Mouse (Mus musculus) small intestine, adult 2 months (tissue): ENCODE data around the gene Edem2. TPM values are rescaled to one million over a fixed set of nuclear protein-coding genes. Genes with fewer than 3 reads are reported as not detected.

Experiments
- H3K27ac ChIP-seq: fragments of 200-500 bp; 2 replicates; pipeline ENCODE4 v1.5.1; 2012; ENCODE audit warnings: low read depth, low read length, control low read depth, inconsistent platforms; ENCODE audit not compliant: insufficient read depth
- H3K27me3 ChIP-seq: fragments of 200-500 bp; 2 replicates; pipeline ENCODE4 v1.6.1; 2012; ENCODE audit warnings: mild to moderate bottlenecking, moderate library complexity, low read length, inconsistent platforms; ENCODE audit not compliant: control insufficient read depth, insufficient read depth
- H3K36me3 ChIP-seq: fragments of 200-500 bp; 2 replicates; pipeline ENCODE4 v1.6.1; 2012; ENCODE audit warnings: mild to moderate bottlenecking, low read length, control low read depth, inconsistent platforms; ENCODE audit not compliant: control insufficient read depth, insufficient read depth
- H3K4me1 ChIP-seq: fragments of 200-500 bp; 2 replicates; pipeline ENCODE4 v1.6.1; 2012; ENCODE audit warnings: low read length, inconsistent platforms, mixed read lengths; ENCODE audit not compliant: control insufficient read depth, insufficient read depth, insufficient read length
- H3K4me3 ChIP-seq: fragments of 200-500 bp; 2 replicates; pipeline ENCODE4 v1.5.1; 2012; ENCODE audit warnings: low read depth, mild to moderate bottlenecking, control low read depth, inconsistent platforms, low read length, moderate library complexity
- CTCF ChIP-seq: fragments of 200-500 bp; IDR thresholded peaks from 2 replicates; pipeline ENCODE4 v1.5.1; 2012; ENCODE audit warnings: low read depth, mild to moderate bottlenecking, control low read depth, inconsistent platforms, low read length, moderate library complexity, mixed read lengths; ENCODE audit not compliant: insufficient replicate concordance, insufficient read length; ENCODE audit errors: extremely low read depth
- POLR2A ChIP-seq: fragments of 200-500 bp; IDR thresholded peaks from 2 replicates; pipeline ENCODE4 v1.6.1; 2012; ENCODE audit warnings: low read depth, mild to moderate bottlenecking, control low read depth, inconsistent platforms, low read length, moderate library complexity
- WGBS: fragments of 180-500 bp; shearing (Covaris S2); methylation state at CpG from one replicate; pipeline ENCODE4 v1.1.7; 2018; 5-methylcytosine and 5-hydroxymethylcytosine counted together
- polyA plus RNA-seq: library from polyadenylated mRNA; depleted of rRNA; stranded (reverse); fragments of >200 nt; gene quantifications from 2 replicates; pipeline ENCODE4 v1.2.3, GENCODE M21; 2012; rRNA removed

Edem2 gene
- polyA plus RNA-seq, result 60.3 and 96.4 TPM in 2 replicates

DNA sequence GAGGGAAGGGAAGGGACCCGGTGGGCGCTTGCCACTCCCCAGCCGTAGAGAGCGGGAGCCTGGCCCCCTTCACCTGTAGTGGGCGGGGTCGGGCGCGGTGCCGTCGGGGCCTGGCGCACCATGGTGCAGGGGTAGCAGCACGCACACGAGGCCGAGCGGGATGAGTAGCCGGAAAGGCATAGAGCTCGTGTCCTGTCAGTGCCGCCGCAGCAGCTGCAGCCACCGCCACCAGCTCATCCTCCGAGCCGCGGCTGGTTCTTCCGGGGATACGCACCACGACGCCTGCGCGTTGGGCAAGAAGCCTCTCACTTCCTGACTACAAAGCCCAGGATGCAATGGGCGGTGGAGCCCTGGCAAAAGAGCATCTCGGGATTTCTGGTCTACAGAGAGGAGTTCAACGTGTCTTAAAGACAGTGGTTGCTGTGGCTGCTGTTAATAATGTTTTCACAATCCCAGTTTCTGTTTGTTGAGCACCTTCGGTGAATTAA lies at the start of gene Edem2:
TSS of gene Edem2 (minus strand) at position 318 of the 488 bp plus-strand sequence.
- TF ChIP-seq POLR2A (peak; percentile 83), CTCF (no peak)
- no peaks in the 10 kb centered on the region for H3K27me3 ChIP-seq
- peak within 1 kb of the TSS; percentile 5 for H3K27ac ChIP-seq
- WGBS, result under 1% methylated on average over 33 of the region's 33 CpGs
- peak within 1 kb of the TSS; percentile 92 for H3K4me3 ChIP-seq
- peaks cover 7% of the 10 kb centered on the region; the same call in 1 of the 2 replicates for H3K36me3 ChIP-seq
- H3K4me1 ChIP-seq, result no peaks in the 10 kb centered on the region

DNA sequence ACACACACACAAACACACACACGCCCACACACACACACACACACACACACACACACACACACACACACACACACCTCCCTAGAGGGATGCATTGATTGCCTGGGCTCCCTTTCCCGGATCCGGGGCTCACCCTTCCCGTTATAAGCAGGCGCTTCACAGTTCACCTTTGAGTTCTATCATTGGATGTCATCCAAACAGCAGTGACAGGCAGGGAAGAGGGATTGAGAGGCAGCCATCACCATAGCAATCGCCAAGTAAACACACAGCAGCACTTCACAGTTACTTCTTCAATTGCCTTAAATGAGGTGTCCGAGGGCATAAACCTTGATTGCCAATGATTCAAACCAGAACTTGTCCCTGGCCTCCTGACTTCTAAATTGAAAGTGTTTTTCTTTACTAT lies 49.8 kb upstream of the Edem2 start:
- Histone ChIP-seq H3K36me3 (no peaks in the 10 kb centered on the region), H3K27me3 (peaks cover 28% of the 10 kb centered on the region), H3K4me3 (no peak overlapping the region), H3K27ac (no peak overlapping the region), H3K4me1 (peaks cover 3% of the 10 kb centered on the region)
- TF ChIP-seq POLR2A (no peak), CTCF (no peak)
- WGBS, result 24% methylated on average over 7 of the region's 7 CpGs

DNA sequence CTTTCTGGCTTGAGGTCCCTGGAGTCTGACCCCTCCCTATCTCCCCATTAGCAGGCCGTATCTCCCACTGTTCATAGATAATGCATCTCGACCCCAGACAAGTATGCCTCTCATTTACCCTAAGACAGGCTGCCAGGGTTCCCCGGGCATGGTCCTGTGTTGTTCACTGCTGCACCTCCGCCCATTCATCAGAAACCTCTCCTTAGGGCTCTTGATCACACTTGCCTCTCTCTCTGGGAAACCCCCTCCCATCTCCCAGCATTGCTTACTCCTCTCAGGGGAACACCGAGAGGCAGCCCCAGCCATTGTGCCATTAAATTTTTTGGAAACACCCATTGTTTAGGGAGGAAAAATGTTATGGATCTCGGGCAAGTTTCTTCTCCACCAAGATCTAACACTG lies 48.7 kb upstream of the Edem2 start:
- Histone ChIP-seq H3K36me3 (no peaks in the 10 kb centered on the region), H3K4me3 (no peak overlapping the region), H3K27me3 (peaks cover 30% of the 10 kb centered on the region), H3K4me1 (peaks cover 3% of the 10 kb centered on the region), H3K27ac (no peak overlapping the region)
- WGBS, result 61% methylated on average over 6 of the region's 6 CpGs
- TF ChIP-seq CTCF, result no peak
- TF ChIP-seq POLR2A, result no peak

DNA sequence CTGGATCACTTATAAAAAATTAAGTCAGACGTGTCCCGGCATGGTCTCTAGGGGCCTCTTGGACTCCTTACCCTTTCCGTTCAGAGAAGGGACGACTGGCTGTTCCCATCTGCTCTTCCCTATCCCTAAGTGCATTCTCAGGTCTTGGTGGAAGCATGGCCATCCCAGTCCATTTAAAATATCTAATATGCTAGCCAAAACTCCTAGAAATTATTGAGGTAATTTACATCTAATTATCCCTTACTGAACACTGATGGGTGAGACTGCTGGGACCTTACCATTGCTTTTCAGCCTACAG lies 48.4 kb upstream of the Edem2 start:
- Histone ChIP-seq H3K36me3 (no peaks in the 10 kb centered on the region), H3K27me3 (peaks cover 33% of the 10 kb centered on the region), H3K4me1 (peaks cover 3% of the 10 kb centered on the region), H3K4me3 (no peak overlapping the region), H3K27ac (no peak overlapping the region)
- TF ChIP-seq POLR2A, result no peak
- no peak for TF ChIP-seq CTCF
- WGBS, result 74% methylated on average over 4 of the region's 4 CpGs

GRCm38 (mm10) chr2:155776824-155777687 lies 47.8 kb upstream of the Edem2 start:
- WGBS, result 50% methylated on average over 10 of the region's 10 CpGs
- no peak overlapping the region for H3K27ac ChIP-seq
- peaks cover 33% of the 10 kb centered on the region for H3K27me3 ChIP-seq
- TF ChIP-seq CTCF, result no peak
- no peak for TF ChIP-seq POLR2A
- peaks cover 3% of the 10 kb centered on the region for H3K4me1 ChIP-seq
- H3K36me3 ChIP-seq, result no peaks in the 10 kb centered on the region
- H3K4me3 ChIP-seq, result no peak overlapping the region

DNA sequence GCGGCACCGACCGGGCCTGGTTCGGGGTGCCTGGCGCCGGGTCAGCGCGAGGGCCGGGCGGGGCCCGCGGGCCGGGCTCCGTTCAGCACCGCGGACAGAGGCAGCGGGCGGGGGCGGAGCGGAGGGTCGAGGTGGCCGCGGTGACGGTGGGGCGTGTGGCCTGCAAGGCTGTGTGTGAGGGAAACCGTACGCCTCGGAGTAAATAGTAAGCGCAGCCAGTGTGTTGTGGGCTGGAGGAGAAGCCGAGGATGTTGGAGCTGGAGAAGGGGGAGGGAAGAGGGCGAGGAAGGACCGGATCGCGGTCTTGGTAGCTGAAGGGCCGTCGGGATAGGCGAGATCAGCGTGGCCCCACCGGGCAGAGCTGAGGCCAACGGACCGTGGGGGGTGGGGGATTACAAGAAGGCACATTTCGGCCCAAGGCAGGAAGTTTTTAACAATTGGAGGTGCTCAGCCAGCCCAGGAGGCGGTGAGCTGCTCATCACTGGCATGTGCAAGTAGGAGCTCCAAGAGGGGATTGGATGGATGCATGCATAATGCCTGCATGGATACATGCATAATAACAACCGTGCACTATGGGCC lies 46.5 kb upstream of the Edem2 start:
- no peaks in the 10 kb centered on the region for H3K36me3 ChIP-seq
- WGBS, result 6% methylated on average over 44 of the region's 44 CpGs
- H3K4me1 ChIP-seq, result peaks cover 3% of the 10 kb centered on the region
- TF ChIP-seq POLR2A, result no peak
- TF ChIP-seq CTCF, result no peak
- H3K4me3 ChIP-seq, result peak overlapping the region; percentile 45
- H3K27me3 ChIP-seq, result peaks cover 33% of the 10 kb centered on the region
- no peak overlapping the region for H3K27ac ChIP-seq
